Mouse (Mus musculus): Measurements from ENCODE around the gene Dand5. TPM values are rescaled to one million over a fixed set of nuclear protein-coding genes. Genes with fewer than 3 reads are reported as not detected.

Dand5 gene
- total RNA-seq, 2 experiments from 2014 or later: 6.7 to 7.4 TPM

- no peak for DNase-seq (ENCODE audit: low spot score in 2 of 2)
Observed at GRCm38 (mm10) chr8:84806031-84806430, 16.6 kb downstream of the Dand5 start.

DNA sequence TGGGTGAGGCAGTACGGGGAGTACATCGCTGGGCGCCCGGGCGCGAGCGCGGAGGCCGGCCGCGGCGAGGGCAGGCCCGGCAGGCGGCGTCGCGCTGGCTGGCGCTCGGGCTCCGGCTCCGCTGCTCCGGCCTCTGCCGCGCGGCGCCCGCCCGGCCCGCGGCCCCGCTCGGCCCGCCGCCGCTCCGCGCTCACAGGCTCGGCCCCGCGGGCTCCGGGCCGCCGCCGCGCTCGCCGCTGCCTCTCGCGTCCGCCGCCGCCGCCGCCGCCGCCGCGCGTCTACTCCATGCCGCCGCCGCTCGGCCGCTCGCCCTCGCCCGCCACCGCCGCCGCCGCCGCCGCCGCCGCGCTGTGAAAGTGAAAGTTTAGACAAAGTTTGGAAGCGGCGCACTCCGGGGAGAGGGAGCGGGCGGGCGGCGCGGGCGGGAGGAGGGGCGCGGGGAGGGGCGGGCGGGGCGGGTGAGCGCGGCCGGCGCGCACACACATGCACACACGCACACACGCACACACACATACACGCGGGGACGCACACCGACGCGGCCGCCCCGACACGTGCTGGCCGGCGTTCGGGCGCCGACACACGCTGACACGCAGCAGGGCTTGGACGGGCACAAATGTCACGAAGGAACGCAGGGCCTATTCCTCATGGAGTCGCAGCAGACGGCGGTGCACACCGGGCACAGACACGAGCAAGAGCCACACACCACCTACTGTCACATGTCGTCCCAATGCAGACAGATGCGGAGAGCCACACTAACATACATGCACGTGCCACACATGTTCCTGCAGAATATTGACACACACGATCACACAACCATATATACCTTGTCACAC lies 22.4 kb downstream of the Dand5 start, which contains the start of gene Nfix:
Gene Nfix, minus strand, starts transcription at position 346 of the 833 bp plus-strand sequence.
- peak; percentile 68 to 72 for DNase-seq (ENCODE audit: low spot score in 2 of 2)

DNA sequence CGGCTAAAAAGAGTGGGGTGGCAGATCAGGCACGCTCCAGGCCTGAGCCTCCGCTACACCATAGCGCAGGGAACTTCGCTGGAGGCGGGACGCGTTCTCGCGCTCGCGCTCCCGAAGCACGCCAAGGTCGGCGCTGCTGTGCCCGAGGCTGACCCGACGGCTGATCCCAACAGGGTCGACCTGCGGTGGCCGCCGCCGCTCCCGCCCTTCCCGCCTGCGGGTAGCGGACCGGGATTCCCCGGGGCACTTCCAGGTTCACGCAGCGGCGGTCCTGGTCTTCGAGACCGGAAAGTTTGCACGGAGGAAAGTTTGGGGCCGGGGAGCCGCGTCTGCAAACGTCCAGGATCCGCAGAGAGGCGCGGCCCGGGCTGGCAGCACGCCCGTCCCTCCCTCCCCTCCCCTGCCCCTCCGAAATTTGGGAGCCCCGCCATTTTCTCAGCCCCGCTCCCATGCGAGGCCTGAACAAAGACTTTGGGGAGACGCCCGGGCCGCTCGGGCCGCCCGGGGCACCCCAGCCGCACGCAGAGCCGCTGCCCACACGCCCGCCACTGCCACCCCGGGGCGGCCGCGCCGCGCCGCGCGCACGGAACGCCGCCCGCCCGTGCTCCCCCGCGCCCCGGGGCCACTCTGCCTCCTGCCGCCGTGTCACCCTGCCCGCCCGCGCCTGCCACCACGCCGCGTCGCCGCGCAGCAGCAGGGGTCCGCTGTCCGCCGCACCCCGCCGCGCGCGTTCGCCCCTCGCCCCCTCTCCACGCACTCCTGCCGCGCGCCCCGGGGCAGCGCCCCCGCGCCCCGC lies 23.3 kb downstream of the Dand5 start:
- DNase-seq (ENCODE audit: low spot score in 2 of 2): peak; percentile 68 to 77

DNA sequence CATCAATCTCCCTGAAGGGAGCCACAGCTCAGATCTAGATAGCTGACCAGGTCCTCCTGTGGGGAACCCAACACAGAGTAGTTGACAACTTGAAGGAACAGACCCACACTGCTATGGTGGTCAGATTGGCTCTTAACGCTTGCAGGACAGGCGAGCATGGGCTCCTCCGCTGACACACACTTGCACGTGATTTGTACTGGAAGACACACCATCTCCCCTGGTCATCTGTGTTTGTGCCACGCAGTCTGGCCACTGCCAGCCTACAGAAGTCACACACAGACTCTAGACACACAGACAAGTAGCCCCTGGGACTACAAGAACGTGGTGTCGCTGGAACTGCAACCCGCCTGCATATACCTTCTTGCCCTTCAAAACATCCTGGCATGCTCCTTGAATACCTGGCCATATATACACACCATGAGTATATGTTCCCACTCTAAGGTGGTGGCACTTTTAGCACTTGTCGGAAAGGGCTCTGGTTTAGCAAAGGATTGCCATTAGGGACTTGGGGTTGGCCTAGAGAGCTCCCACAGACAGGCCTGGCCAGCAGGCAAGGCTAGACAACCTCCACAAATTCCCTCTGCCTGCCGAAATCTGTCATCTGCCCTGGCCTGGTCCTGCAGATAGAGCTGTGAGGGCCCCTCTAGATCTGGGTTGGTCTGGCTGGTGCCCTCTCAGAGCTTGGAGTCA lies 24.0 kb downstream of the Dand5 start:
- DNase-seq (ENCODE audit: low spot score in 2 of 2): no peak

GRCm38 (mm10) chr8:84797971-84798370 lies 24.7 kb downstream of the Dand5 start:
- DNase-seq (ENCODE audit: low spot score in 2 of 2): peak; percentile 72 to 77

DNA sequence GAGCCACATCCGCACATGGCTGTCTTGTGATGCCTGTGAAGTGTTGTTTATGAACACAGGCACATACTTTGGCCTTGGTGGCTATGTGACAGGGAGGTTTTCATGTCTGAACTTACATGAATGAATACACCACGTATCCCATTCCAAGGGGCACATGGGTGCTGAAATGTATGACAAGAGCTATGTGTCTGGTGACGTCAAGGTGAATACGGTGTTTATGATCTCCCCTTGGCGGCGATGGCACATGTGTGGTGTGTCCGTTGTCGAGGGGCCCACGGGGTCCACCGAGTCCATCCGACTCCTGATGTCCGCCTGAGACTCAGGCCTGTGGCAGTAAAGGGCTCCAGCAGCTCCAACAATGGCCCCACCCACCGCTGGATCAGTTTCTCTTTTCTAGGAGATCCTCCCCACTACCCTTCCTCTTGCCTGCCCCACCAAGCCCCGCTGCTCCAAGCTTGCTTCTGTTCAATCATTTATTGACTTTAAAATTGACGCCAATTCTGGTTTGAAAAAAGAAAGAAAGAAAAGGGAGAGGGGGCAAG lies 25.3 kb downstream of the Dand5 start:
- peak; percentile 40 to 48 for DNase-seq (ENCODE audit: low spot score in 2 of 2)

DNA sequence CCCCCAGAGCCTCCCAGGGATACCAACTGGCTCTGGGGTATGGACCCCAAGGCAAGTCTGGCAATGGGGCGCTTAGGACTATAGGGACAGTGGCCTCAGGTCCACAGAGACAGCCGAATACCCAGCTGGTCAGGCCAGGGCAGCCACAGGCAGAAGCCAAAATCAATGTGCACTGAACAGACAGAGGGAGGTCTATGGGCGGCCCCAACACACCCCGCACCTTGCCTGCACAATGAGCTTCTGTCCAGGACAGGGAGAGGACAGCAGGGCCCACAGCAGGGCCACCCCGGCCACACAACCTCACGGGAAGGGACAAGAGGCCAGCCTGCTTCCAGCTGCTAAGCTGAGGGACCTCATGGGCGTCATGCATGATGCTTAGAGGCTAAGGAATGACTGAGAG lies 28.1 kb downstream of the Dand5 start:
- DNase-seq (ENCODE audit: low spot score in 2 of 2): peak; percentile 65 to 73

- peak; percentile 80 to 84 for DNase-seq (ENCODE audit: low spot score in 2 of 2)
Observed at GRCm38 (mm10) chr8:84793791-84794485, 28.7 kb downstream of the Dand5 start.

- peak in 1 of 2 experiments; percentile 59 for DNase-seq (ENCODE audit: low spot score in 2 of 2)
Observed at GRCm38 (mm10) chr8:84793134-84793533, 29.5 kb downstream of the Dand5 start.

DNA sequence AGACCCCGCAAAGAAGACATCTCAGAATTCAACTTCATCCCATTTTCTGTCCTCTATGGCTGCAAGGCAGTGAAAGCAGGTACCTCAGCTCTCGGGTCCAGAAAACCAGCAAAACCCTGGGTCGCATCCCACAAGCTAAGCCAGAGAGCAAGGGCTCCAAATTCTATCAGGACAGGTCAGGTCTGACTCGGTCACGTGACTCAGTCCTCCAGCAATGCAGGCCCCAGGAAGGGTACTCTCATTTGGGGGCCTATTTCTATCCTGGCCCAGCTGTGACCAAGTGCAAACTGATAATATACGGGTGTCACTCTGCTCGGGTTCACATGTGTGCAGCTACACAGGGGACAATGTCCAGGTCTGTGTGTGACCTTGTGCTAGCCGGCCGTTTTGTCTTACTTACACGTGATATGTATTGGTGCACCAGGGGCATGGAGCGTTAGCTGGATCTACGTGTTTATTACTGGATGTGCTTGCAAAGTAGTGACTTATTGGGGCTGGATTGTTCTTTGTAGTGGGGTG lies 30.1 kb downstream of the Dand5 start:
- no peak for DNase-seq (ENCODE audit: low spot score in 2 of 2)

GRCm38 (mm10) chr8:84790537-84790936 lies 32.1 kb downstream of the Dand5 start:
- no peak for DNase-seq (ENCODE audit: low spot score in 2 of 2)

DNA sequence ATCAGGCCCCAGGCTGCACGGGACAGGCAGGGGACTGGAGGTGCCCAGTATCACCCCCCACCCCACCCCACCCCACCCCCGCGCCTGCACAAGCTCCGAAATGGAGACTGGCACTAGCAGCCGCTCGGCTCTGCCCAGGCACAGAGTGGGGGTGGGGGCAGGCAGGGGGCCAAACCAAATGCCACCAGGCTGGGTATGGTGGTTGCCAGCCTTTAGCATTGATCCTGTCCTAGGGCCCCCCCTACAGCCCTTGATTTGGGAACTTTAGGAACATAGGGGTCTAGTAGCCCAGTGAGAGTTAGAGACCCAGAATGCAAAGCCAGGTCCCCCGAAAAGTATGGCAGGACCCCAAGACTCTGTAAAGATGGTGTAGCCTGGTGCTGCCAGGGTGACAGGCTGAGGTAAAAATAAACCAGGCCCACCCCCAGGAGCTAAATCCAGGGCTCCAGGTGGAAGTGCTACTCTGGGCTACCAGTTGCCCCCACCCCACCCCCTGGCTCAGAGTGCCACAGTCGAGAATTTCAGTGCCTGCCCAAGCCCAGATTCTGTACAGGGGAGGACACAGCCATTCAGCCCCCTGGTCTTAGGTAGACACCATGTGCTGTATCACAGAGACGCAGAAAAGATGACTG lies 32.7 kb downstream of the Dand5 start:
- peak in 1 of 2 experiments; percentile 85 for DNase-seq (ENCODE audit: low spot score in 2 of 2)

DNA sequence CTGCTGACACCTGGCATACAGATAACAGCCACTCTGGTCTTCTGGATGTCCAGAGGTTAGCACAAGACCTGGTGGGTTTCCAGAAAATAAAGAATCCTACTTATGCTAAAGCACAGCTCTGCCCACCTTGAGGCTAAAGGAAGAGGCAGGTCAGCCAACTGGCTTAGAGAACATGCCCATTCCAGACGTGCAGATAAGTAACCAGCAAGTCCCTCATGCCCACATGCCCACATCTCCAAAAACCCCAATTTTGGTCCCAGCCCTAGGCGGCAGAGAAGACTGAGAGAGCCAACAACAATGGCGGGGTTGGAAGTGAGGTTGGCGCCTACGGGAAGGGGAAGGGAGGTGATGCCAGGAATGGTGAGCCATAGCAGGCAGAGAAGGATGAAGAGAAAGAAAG lies 33.3 kb downstream of the Dand5 start:
- no peak for DNase-seq (ENCODE audit: low spot score in 2 of 2)

GRCm38 (mm10) chr8:84788896-84789295 lies 33.7 kb downstream of the Dand5 start:
- peak; percentile 72 to 75 for DNase-seq (ENCODE audit: low spot score in 2 of 2)

DNA sequence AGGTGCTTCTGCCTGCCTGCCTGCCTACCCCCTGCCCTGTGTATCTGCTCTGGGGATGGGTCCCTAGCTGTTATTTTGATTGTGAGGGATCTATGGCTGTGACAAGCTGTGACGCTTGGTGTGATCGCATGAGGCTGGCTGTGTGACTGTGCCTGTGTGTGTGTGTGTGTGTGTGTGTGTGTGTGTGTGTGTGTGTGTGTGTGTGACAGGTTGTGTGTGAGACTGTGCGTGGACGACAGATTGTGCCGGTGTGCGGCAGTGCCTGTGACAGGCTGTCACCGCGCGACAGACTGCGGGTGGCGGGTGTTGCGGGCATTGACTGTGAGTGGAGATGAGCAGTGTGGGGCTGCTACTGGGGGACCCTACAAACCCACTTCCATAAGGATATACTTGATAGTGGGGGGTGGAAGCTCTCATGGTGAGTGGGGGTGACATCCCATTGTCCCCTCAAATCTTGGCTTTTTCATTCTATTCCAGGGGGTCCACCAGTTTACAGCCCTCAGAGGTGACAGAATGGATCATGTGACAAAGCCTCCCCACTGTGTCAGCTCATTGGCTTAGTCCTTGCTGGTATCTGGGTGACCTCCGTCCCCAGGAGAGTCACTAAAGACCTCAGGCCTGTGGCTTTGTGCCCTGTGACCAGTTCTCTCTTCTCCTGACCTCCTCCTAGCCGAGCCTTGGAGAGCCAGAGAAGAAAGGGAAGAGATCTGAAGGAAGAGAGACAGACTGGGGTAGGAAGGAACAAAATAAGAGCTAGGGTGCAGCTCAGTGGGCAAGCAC lies 34.9 kb downstream of the Dand5 start:
- peak; percentile 67 to 73 for DNase-seq (ENCODE audit: low spot score in 2 of 2)

DNA sequence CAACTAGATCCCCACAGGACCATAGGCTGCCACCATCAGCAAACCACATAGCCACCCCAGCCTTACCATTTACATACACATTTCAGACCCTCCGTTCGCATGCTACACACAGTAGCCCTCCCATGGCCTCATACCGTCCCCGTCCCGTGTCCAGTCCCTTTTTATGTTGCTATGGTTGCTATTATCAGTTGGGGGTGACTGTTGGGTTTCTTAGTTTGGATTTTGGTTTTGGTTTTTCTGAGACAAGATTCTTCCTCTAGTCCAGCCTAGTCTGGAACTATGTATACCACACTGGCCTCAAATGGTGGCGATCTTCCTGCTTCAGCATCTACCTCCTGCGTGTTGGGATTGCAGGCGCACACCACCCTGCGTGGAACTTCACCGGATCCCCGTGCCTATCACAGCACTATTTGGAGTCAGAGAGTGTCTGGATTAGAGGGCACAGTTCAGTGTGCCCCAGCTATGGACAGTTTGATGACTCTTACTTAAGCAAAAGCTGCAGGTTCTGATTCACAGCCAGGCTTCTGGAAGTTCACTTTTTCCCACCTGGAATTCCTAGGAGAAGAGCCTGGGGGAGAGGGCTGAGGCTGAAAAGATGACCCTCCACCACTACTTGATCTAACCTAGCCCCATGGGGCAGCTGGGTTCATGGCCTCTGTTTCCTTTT lies 35.7 kb downstream of the Dand5 start:
- no peak for DNase-seq (ENCODE audit: low spot score in 2 of 2)

- peak; percentile 73 to 75 for DNase-seq (ENCODE audit: low spot score in 2 of 2)
Observed at GRCm38 (mm10) chr8:84785756-84786677, 36.6 kb downstream of the Dand5 start.

DNA sequence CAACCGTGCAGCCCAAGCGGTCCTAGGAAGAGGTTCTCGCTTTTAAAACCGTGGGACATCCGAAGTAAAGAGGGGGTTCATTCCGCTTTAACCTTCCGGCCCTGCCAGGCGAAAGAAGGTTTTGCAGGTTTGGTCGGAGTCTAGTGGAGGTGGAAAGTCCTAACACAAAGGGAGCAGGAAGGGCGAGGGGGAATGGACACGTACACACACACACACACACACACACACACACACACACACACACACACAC lies 37.2 kb downstream of the Dand5 start:
- no peak for DNase-seq (ENCODE audit: low spot score in 2 of 2)
